Mouse (Mus musculus) heart, adult 2 months (tissue): ENCODE results near the gene Gnaq.

Source experiments
- CTCF ChIP-seq: fragments of 200-600 bp; IDR thresholded peaks from 2 replicates; pipeline ENCODE4 v1.8.1; 2022; ENCODE audit warnings: antibody characterized with exemption, mild to moderate bottlenecking, moderate library complexity
- EP300 ChIP-seq: fragments of 200-500 bp; IDR thresholded peaks from 2 replicates; pipeline ENCODE4 v1.6.1; 2011; ENCODE audit warnings: low read depth, low read length, control low read depth; ENCODE audit not compliant: insufficient read depth
- POLR2A ChIP-seq: fragments of 200-500 bp; IDR thresholded peaks from 2 replicates; pipeline ENCODE4 v1.6.1; 2011; ENCODE audit warnings: mild to moderate bottlenecking, low read depth, low read length, control low read depth; ENCODE audit not compliant: insufficient read depth

- no peak for TF ChIP-seq CTCF
- TF ChIP-seq POLR2A, result no peak
- no peak for TF ChIP-seq EP300
Measured at GRCm38 (mm10) chr19:16149094-16149493, 16.5 kb downstream of the Gnaq start.
